Mouse (Mus musculus): Measurements from ENCODE around the gene Smim22.

Gene Smim22

DNA sequence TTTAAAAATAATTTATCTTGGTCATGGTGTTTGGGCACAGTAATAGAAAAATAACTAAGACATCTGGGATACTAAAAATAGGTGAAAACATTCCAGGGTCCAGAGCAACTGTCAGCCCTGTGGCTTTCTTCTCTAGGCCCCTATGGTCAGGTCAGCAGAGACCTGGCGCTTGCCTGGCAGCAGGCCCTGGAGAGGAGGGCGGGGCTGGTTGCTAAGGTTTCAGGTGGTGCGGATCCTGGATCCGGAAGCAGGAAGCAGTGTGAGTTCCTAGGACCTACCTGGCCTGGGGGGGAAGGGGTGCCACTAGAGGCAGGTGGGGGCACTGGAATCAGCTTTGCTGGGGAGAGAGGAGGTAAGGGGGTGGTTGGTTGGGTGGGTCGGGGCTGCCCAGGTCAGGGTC, at the start of gene Smim22:
TSS of gene Smim22 (plus strand) at position 222 of the 400 bp plus-strand sequence.
- DNase-seq, result no peak

GRCm38 (mm10) chr16:4957446-4957845, 49.6 kb upstream of the Smim22 start:
- DNase-seq, result no peak

GRCm38 (mm10) chr16:4960260-4960659, 46.8 kb upstream of the Smim22 start:
- DNase-seq, result no peak

DNA sequence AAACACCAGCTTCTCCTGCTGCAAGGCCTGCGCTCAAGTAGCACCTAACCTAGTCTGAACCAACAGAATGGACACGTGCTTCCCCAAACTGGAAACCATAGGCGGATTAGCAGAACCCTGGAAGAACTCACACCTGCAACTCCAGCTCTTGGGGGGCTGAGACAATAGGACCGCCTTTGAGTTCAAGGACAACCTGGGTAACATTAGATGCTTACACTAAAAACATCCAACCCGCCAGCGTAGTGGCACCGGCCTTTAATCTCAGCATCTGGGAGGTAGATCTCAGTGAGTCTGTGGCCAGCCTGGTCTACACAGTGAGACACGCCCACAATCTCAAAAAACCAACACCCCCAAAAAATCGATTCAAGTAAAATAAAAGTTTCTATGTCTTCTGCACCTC, 43.7 kb upstream of the Smim22 start:
- DNase-seq, result no peak

- DNase-seq, result peak; percentile 91 to 93
These were observed 43.0 kb upstream of the Smim22 start, which contains the start of gene Anks3 for GRCm38 (mm10) chr16:4963797-4964709. Anks3 (minus strand) TSS chr16:4964205.

GRCm38 (mm10) chr16:4964731-4965391, 42.2 kb upstream of the Smim22 start:
- DNase-seq, result no peak

- no peak for DNase-seq
These were observed 41.5 kb upstream of the Smim22 start for GRCm38 (mm10) chr16:4965392-4966129.

- DNase-seq, result no peak
These were observed 38.7 kb upstream of the Smim22 start for GRCm38 (mm10) chr16:4968426-4968825.

DNA sequence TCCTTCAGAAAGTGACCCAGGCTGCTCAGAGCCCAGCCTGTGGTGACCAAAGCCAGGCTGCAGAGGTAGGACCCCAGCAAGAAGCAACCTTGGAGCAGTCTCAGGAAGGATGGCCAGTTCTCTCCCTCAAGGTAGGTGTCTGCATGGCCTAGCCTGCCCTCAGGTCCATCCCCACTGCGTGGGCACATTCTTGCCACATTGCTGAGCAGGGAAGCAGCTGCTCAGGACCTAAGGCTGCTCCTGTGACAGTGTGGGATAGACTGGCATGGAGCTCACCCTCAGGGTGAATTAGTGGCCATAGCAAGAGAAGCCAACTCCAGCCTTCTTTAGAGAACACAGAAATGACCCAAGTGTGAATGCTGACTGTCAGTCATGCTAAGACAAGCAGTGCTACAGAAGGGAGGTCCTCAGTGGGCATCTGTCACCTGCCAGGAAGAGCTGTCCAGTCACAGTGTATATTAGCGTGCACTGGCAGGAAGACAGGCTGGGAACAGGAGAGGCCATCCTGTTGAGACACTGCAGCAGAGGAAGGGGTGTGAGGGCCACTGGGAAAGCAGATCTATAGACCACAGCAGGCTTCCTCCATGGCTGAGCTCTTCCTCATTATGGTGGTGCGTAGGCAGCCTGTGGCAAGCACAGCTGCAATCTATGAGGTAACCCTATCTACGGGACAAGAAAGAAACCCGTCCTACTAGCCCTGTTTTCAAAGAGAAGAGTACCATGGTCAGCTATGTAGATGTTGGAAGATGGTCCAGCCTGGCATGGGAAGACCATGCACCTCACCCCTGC, 37.8 kb upstream of the Smim22 start:
- DNase-seq, result no peak

DNA sequence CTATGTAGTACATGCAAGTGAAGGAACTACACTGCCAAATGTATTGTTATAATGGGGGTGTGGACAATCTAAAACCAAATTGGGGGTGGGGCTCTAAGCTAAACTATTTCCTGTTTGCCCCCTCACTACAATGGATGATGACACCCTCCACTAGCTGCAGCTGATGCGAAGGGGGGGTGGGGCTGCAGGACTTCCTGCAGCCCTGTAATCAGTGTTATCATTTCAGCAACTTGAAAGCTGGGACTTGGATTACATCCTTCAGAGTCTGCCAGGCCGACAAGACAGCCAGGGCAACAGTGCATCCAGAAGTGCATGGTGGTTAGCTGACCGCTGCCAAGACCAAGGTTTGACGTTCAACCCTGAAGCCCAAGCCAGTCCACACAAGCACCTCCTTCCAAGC, 35.5 kb upstream of the Smim22 start:
- no peak for DNase-seq

GRCm38 (mm10) chr16:4974521-4974920, 32.6 kb upstream of the Smim22 start:
- no peak for DNase-seq

DNA sequence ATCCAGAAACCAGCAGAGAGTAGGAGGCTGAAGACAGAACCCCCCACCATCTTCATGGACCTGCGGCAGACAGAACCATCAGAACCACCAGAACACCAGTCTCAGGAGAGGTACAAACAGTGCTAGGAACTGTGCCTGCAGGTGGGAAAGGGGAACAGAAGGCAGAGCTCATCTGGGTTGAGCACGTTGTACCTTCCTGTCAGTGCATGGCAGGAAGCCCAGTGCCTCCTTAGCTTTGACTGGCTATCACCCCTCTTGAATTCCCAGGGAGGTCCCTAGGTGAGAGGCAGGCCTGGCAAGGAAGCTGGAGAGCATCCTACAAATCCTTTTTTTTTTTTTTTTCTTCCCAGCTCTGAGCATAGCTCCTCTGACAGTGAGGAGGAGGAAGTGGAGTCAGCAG, 30.9 kb upstream of the Smim22 start:
- DNase-seq, result no peak

DNA sequence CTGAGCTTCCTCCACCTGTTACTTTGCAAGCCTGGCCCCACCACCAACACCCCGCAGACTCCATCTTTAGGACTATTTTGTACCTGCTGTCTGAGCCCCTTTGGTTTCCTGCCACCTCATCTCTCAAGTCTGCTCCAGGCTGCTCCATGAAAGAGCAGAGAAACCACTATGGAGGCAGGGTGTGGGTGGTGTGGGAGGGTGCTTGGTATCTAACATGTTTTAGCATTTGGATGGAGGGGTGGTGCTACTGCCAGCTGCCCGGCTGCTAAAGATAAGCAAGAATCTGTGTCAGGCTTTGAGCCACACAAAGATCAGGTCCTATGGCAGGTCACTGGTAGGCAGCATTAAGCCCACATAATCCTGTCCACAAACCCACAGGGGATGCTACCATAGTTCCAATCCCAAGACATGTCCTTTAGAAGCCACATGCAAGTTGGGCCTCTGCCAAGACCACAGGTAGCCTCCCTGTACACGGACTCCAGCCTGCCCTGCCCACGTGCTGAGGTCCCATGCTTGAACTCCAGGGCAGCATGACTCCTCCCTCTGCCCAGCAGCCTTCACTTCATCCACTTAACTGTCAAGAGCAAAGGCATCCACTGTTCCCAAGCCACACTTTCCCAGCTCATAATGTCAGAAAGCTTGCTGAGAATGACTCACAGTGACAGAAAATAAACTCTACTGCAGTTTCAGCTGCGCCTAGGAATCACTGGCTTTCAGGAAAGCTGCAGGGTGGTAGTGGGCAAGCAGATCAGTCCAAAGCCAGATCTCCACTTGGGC, 28.6 kb upstream of the Smim22 start:
- no peak for DNase-seq

DNA sequence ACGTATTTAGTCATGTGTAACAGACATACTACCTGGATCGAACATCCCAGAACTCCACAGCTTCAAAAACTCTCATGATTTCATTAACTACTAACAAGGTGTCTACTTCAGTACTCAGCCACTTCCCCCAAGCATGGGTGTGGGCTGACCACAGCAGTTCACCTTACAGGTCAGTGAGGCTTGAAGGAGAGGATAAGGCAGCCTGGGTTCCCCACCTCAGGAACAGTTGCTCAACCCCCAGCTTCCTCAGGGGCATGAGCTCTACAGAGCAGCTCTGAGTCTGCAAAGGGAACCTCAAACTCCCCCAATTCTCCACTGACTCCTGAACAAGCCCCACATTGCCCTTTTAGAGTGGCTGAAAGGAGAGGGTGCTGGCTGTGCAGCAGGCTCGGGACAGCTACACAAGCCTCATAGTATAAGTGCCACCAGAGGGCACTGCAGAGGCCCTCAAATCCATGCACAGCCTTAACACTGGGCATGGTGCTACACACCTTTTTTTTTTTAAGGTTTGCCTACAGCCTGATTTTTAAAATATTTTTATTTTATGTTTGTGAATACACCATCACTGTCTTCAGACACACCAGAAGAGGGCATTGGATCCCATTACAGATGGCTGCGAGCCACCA, 27.2 kb upstream of the Smim22 start:
- DNase-seq, result no peak

DNA sequence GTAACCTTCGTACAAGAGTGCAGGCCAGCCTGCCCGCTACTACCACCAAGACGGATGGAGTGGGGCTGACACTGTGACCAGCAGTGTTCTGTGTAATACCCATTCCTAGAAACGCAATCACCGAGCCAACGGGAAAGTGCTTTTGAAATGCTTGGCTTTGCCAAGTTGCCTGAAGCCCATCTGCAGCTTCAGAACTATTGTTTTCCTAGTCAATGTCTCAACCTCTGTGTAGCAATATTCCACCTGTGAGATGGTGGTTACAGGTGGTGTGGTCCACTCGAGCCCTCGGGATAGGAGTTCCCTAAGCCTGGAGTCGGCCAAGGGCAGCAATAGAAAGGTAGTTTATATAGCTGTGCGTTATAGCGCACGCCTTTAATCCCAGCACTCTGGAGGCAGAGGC, 22.4 kb upstream of the Smim22 start:
- DNase-seq, result no peak

DNA sequence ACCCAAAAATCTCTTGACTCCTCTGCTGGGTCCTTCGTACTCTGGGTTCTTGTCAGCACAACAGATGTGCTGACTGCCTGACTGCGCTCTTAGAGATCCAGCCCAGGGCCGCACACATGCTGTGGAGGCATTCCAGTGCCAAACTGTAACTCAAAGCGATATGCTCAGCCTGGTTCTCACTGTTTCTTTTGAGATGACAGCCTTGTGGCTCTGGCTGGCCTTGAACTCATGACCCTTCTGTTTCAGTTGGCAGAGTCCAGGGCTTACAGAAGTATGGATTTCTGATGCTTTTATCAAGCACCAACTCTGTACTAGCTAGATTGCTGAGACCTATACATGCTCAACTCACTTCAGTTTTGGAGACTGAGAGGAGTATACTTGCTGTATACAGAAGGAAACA, 13.8 kb upstream of the Smim22 start:
- no peak for DNase-seq

DNA sequence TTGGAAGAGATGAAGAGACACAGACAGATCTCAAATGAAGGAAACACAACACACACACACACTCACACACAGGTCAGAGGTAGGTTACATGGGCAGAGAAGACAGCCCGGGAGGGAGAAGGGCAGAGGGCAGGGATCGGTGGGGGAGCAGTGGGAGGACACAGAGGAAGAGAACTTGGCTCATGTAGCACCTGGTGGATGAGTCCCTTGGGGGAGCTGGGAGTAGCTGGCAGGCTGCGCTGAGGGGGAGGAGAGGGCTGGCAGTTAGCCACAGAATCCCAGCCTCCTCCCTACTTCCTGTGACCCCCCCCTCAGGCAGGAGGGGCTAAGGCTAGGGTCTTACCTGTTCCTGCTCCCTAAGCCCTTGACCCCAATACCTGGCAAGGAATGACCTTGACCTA, 9.5 kb upstream of the Smim22 start, which contains the start of gene Sept12:
TSS of gene Sept12 (minus strand) at position 300 of the 400 bp plus-strand sequence.
- no peak for DNase-seq

- DNase-seq, result no peak
These were observed 8.1 kb upstream of the Smim22 start for GRCm38 (mm10) chr16:4998984-4999383.

- DNase-seq, result no peak
These were observed 6.5 kb upstream of the Smim22 start for GRCm38 (mm10) chr16:5000611-5001010.

DNA sequence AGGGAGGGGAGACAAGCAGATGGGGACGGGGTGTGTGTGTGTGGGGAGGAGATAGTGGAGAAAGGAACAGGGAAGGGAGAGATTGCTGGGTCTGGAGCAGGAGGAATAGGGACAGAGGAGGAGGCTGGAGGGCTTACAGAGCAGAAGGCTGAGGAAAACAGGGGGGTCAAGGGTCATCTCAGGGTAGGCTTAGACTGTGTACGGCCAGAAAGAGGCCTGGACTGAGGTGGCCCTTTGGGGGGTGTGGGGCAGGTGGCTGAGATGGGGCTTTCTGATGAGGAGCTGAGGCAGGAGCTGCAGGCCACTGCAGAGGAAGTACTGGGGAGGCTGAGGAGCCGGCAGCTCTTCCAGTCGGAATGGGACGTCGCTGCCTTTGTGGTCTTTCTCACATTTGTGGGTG, 404 bp downstream of the Smim22 start:
- DNase-seq, result no peak

- DNase-seq, result no peak
These were observed 988 bp downstream of the Smim22 start for GRCm38 (mm10) chr16:5008076-5008475.
